Mouse (Mus musculus) monocyte, adult 59 days (primary cell): ENCODE measurements around the gene AI464131. TPM values are rescaled to one million over a fixed set of nuclear protein-coding genes. Genes with fewer than 3 reads are reported as not detected.

Experiments used
- total RNA-seq, 2 experiments: library from RNA; stranded (reverse); gene quantifications; one replicate each; pipeline ENCODE4 v1.2.4; 2023

The AI464131 gene
- total RNA-seq, result under 1 TPM in 1 of 2 experiments, not detected in 1; 0.79 TPM

GRCm38 (mm10) chr4:41502986-41503412 is at the start of gene AI464131:
AI464131 (minus strand) TSS chr4:41503076.

GRCm38 (mm10) chr4:41517233-41517632 is 14.4 kb upstream of the AI464131 start, which contains the start of gene 1110017D15Rik:
1110017D15Rik (minus strand) TSS chr4:41517333.

GRCm38 (mm10) chr4:41464345-41465286 is 38.3 kb downstream of the AI464131 start, which contains the start of the genes Kif24 and Nudt2:
Kif24 (minus strand) TSS chr4:41464887.
Nudt2 (plus strand) TSS chr4:41465151.

Other genes starting within 250 kb of the AI464131 start
- gene Ubap2, start 227.9 kb downstream of the AI464131 start, total RNA-seq, result 10 to 100 TPM; 25.3 to 26.9 TPM
- 10 to 100 TPM; 63.6 to 67.0 TPM for gene Dcaf12, start 188.2 kb downstream of the AI464131 start, total RNA-seq
- 10 to 100 TPM; 58.1 to 92.6 TPM for gene Ubap1, start 154.1 kb downstream of the AI464131 start, total RNA-seq
- gene Kif24, start 38.2 kb downstream of the AI464131 start, total RNA-seq, result 1 to 10 TPM; 2.5 to 2.8 TPM
- 1 to 10 TPM; 5.9 to 6.3 TPM for gene Nudt2, start 37.9 kb downstream of the AI464131 start, total RNA-seq
- gene 1110017D15Rik, start 14.3 kb upstream of the AI464131 start, total RNA-seq, result not detected
- 10 to 100 TPM; 24.2 to 27.6 TPM for gene Fam219a, start 66.5 kb upstream of the AI464131 start, total RNA-seq
- gene Dnaic1, start 66.7 kb upstream of the AI464131 start, total RNA-seq, result not detected
- 1 to 10 TPM in 1 of 2 experiments, under 1 TPM in 1; 0.52 to 1.4 TPM for gene Enho, start 137.2 kb upstream of the AI464131 start, total RNA-seq
- not detected for gene Cntfr, start 194.0 kb upstream of the AI464131 start, total RNA-seq
- 10 to 100 TPM; 18.0 to 18.1 TPM for gene Il11ra1, start 196.9 kb upstream of the AI464131 start, total RNA-seq
- 10 to 100 TPM; 20.0 to 22.7 TPM for gene Rpp25l, start 210.5 kb upstream of the AI464131 start, total RNA-seq
- 10 to 100 TPM; 61.7 to 62.9 TPM for gene Dctn3, start 220.1 kb upstream of the AI464131 start, total RNA-seq
- gene Arid3c, start 228.1 kb upstream of the AI464131 start, total RNA-seq, result not detected